Mouse (Mus musculus): ENCODE data around the gene Acot13. TPM values are rescaled to one million over a fixed set of nuclear protein-coding genes. Genes with fewer than 3 reads are reported as not detected.

Acot13 gene
- polyA plus RNA-seq, 1 experiment: 67.1 TPM

DNA sequence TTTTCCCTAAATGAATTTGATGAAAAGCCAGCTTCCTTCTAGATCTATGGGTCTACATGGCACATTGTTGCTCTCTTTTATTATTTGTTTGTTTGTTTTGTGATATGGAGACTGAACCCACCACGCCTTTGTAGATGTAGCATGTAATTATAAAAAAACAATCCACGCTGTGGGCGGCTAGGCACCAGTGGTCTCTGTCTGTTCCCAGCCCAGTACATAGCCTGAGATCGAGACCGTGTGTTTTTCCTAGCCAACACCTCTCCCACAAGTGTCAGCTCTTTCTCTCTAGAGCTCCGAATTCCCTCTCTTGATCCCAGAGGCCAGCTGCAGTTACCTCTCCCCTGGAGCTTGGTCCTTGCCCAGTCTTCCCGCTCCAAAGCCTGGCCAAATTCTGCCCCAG lies 36.9 kb upstream of the Acot13 start:
- Histone ChIP-seq H3K4me2 (ENCODE audit: low read depth) (no peak overlapping the region), H3K79me2 (ENCODE audit: control insufficient read depth, insufficient read depth) (no peaks in the 10 kb centered on the region), H3K4me3 (no peak overlapping the region), H3ac (ENCODE audit: control insufficient read depth, insufficient read length) (no peak overlapping the region), H3K27me3 (ENCODE audit: control insufficient read depth, insufficient read depth, insufficient read length) (no peaks in the 10 kb centered on the region), H3K36me3 (ENCODE audit: control insufficient read depth, insufficient read depth) (no peaks in the 10 kb centered on the region)
- TF ChIP-seq CEBPB (IDR thresholded peaks at IDR 0.05; ENCODE audit: insufficient read depth, poor library complexity, severe bottlenecking) (no peak), POLR2A (IDR thresholded peaks at IDR 0.05; ENCODE audit: insufficient read length, low read depth) (no peak), SRF (IDR thresholded peaks at IDR 0.05; ENCODE audit: control insufficient read depth, insufficient read length, low read depth) (no peak), REST (IDR thresholded peaks at IDR 0.05; ENCODE audit: insufficient read depth, insufficient read length) (no peak), MYOG (IDR thresholded peaks at IDR 0.05; ENCODE audit: control insufficient read depth in 1 of 3, insufficient read depth in 1 of 3, insufficient read length in 2 of 3, low read depth in 2 of 3) (no peak), USF1 (IDR thresholded peaks at IDR 0.05; ENCODE audit: low read depth) (no peak), TCF3 (IDR thresholded peaks at IDR 0.05; ENCODE audit: insufficient read length, low read depth) (no peak), MYOD1 (IDR thresholded peaks at IDR 0.05; ENCODE audit: control insufficient read depth in 1 of 3, insufficient read length in 2 of 3, low read depth in 2 of 3) (no peak), TCF12 (IDR thresholded peaks at IDR 0.05; ENCODE audit: insufficient read depth, poor library complexity, severe bottlenecking) (no peak), POLR2AphosphoS2 (IDR thresholded peaks at IDR 0.05; ENCODE audit: insufficient read length, low read depth) (no peak)

DNA sequence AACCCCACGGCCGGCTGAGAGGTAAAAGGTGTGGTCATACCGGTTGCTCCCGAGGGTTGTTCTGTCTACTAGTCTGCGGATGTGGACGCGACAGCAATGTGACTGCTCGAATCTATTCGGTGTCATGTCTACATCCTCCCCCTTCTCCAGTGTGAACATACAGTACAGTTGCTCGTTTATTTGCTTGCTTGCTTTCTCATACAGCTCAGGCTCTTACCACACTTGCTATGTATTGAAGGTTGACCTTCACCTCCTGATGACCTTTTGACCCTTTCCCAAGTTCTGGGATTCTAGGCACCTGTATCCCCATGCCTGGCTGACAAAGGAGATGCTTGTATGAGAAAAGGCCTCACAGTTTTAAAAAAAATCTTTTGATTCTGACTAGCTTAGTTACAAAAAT lies 36.4 kb upstream of the Acot13 start:
- Histone ChIP-seq H3K79me2 (ENCODE audit: control insufficient read depth, insufficient read depth) (no peaks in the 10 kb centered on the region), H3ac (ENCODE audit: control insufficient read depth, insufficient read length) (no peak overlapping the region), H3K27me3 (ENCODE audit: control insufficient read depth, insufficient read depth, insufficient read length) (no peaks in the 10 kb centered on the region), H3K36me3 (ENCODE audit: control insufficient read depth, insufficient read depth) (no peaks in the 10 kb centered on the region), H3K4me3 (no peak overlapping the region), H3K4me2 (ENCODE audit: low read depth) (no peak overlapping the region)
- TF ChIP-seq TCF3 (IDR thresholded peaks at IDR 0.05; ENCODE audit: insufficient read length, low read depth) (no peak), MYOG (IDR thresholded peaks at IDR 0.05; ENCODE audit: control insufficient read depth in 1 of 3, insufficient read depth in 1 of 3, insufficient read length in 2 of 3, low read depth in 2 of 3) (no peak), POLR2A (IDR thresholded peaks at IDR 0.05; ENCODE audit: insufficient read length, low read depth) (no peak), POLR2AphosphoS2 (IDR thresholded peaks at IDR 0.05; ENCODE audit: insufficient read length, low read depth) (no peak), SRF (IDR thresholded peaks at IDR 0.05; ENCODE audit: control insufficient read depth, insufficient read length, low read depth) (no peak), MAX (IDR thresholded peaks at IDR 0.05; ENCODE audit: low read depth) (no peak), MYOD1 (IDR thresholded peaks at IDR 0.05; ENCODE audit: control insufficient read depth in 1 of 3, insufficient read length in 2 of 3, low read depth in 2 of 3) (no peak), E2F4 (IDR thresholded peaks at IDR 0.05; ENCODE audit: insufficient read depth) (no peak), USF1 (IDR thresholded peaks at IDR 0.05; ENCODE audit: low read depth) (no peak), CEBPB (IDR thresholded peaks at IDR 0.05; ENCODE audit: insufficient read depth, poor library complexity, severe bottlenecking) (no peak), TCF12 (IDR thresholded peaks at IDR 0.05; ENCODE audit: insufficient read depth, poor library complexity, severe bottlenecking) (no peak), REST (IDR thresholded peaks at IDR 0.05; ENCODE audit: insufficient read depth, insufficient read length) (no peak)

DNA sequence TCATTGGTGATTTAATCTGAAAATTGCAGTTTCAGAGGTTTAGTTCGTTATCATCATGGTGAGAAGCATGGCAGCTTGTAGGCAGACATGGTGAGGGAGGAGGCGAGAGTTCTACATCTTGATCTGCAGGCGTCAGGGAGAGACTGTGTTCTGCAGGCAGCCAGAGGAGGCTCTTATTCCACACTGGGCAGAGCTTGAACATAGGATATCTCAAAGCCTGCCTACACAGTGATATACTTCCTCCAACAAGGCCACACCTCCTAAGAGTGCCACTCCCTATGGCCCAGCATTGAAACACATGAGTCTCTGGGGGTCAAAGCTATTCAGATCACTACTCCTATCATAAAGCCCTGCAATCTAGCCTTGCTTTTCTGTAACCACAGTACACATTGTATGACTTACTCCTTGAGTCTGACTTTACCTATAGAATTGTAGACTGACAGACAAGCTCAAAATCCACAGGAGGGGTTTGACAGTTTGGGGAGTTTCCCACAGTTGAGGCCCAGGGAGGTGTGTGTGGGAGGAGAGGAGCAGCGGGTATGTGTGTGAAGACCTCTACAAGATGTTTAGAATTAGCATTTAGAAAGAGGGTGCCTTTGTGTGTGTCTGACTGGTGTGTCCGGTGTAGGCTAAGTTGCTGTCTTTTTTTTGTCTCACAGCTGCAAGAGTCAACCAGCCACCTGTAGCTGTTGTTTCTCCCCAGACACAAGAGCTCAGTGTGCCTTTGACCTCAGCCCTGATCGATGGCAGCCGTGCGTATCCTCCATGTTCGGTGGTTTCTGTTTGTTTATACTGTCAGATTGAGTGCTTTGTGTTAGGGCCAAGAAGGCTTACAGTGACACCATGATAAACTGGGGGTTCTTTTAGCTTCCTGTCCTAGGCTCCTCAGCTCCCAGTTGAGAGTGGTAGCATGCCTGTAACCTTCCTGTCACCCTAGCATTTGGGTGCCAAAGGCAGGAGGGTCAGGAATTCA lies 35.4 kb upstream of the Acot13 start:
- Histone ChIP-seq H3K79me2 (ENCODE audit: control insufficient read depth, insufficient read depth) (no peaks in the 10 kb centered on the region), H3K4me2 (ENCODE audit: low read depth) (no peak overlapping the region), H3K36me3 (ENCODE audit: control insufficient read depth, insufficient read depth) (no peaks in the 10 kb centered on the region), H3K4me3 (no peak overlapping the region), H3K27me3 (ENCODE audit: control insufficient read depth, insufficient read depth, insufficient read length) (no peaks in the 10 kb centered on the region), H3ac (ENCODE audit: control insufficient read depth, insufficient read length) (no peak overlapping the region)
- TF ChIP-seq TCF12 (IDR thresholded peaks at IDR 0.05; ENCODE audit: insufficient read depth, poor library complexity, severe bottlenecking) (no peak), MYOG (IDR thresholded peaks at IDR 0.05; ENCODE audit: control insufficient read depth in 1 of 3, insufficient read depth in 1 of 3, insufficient read length in 2 of 3, low read depth in 2 of 3) (no peak), E2F4 (IDR thresholded peaks at IDR 0.05; ENCODE audit: insufficient read depth) (no peak), USF1 (IDR thresholded peaks at IDR 0.05; ENCODE audit: low read depth) (no peak), MAX (IDR thresholded peaks at IDR 0.05; ENCODE audit: low read depth) (no peak), REST (IDR thresholded peaks at IDR 0.05; ENCODE audit: insufficient read depth, insufficient read length) (no peak), MYOD1 (IDR thresholded peaks at IDR 0.05; ENCODE audit: control insufficient read depth in 1 of 3, insufficient read length in 2 of 3, low read depth in 2 of 3) (no peak), CEBPB (IDR thresholded peaks at IDR 0.05; ENCODE audit: insufficient read depth, poor library complexity, severe bottlenecking) (no peak), SRF (IDR thresholded peaks at IDR 0.05; ENCODE audit: control insufficient read depth, insufficient read length, low read depth) (no peak), POLR2A (IDR thresholded peaks at IDR 0.05; ENCODE audit: insufficient read length, low read depth) (no peak), POLR2AphosphoS2 (IDR thresholded peaks at IDR 0.05; ENCODE audit: insufficient read length, low read depth) (no peak)

DNA sequence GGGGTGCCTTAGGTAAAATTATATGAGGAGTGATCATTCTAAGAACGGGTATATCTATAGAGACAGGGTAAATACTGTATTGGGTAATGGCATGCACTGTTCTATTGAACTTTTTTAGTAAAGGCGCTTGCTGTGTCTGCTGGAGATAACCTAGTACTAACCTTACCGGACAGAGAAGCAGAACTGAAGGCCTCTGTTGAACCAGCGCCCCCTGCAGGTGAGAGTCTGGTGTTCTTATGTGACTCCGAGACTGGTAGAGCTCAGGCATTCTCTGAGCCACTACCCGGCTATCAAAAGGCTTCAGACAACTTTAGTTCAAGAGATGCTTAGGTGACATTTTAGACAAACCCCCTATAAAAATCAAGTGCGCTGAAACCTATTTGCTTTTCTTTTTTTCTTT lies 31.2 kb upstream of the Acot13 start:
- Histone ChIP-seq H3ac (ENCODE audit: control insufficient read depth, insufficient read length) (no peak overlapping the region), H3K4me2 (ENCODE audit: low read depth) (no peak overlapping the region), H3K79me2 (ENCODE audit: control insufficient read depth, insufficient read depth) (no peaks in the 10 kb centered on the region), H3K27me3 (ENCODE audit: control insufficient read depth, insufficient read depth, insufficient read length) (no peaks in the 10 kb centered on the region), H3K4me3 (no peak overlapping the region), H3K36me3 (ENCODE audit: control insufficient read depth, insufficient read depth) (no peaks in the 10 kb centered on the region)
- TF ChIP-seq REST (IDR thresholded peaks at IDR 0.05; ENCODE audit: insufficient read depth, insufficient read length): no peak
- no peak for TF ChIP-seq CEBPB (IDR thresholded peaks at IDR 0.05; ENCODE audit: insufficient read depth, poor library complexity, severe bottlenecking)

All from myocyte (in vitro differentiated cells).